Mouse (Mus musculus): ENCODE results near the gene Stat6. TPM values are rescaled to one million over a fixed set of nuclear protein-coding genes. Genes with fewer than 3 reads are reported as not detected.
A peak's percentile ranks its signal among the peaks of the same experiment; 100 is the strongest.

Stat6 gene
- polyA plus RNA-seq, 1 experiment from 2014 or later: 5.4 TPM

DNA sequence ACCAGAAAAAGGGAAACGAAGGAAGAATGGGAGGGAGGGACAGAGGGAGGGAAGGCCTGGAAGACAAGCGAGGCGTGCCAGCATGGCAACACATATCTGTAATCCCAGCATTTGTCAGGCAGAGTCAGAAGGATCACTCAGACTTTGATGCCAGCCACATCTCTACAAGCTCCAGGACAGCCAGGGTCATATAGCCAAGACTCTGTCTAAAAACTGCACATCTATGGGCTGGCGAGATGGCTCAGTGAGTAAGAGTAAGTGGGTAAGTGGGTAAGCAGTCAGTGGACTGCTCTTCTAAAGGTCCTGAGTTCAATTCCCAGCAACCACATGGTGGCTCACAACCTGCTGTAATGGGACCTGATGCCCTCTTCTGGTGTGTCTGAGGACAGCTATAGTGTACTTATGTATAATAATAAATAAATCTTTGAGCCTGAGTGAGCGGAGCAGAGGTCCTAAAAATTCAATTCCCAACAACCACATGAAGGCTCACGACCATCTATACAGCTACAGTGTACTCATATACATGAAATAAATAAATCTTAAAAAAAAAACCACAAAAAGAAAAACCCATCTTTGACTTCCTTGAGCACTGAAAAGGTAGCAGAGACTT is 31.4 kb downstream of the Stat6 start:
- Histone ChIP-seq H3K9ac (ENCODE audit: low read depth, low read length) (no peak overlapping the region), H3K9me3 (replicated peaks; ENCODE audit: control insufficient read depth, low read length, poor library complexity, severe bottlenecking) (no peaks in the 10 kb centered on the region), H3K27me3 (ENCODE audit: control insufficient read depth, insufficient read depth, low read depth, low read length) (peaks cover 3% of the 10 kb centered on the region), H3K36me3 (ENCODE audit: control insufficient read depth, insufficient read depth, low read length) (no peaks in the 10 kb centered on the region), H3K4me2 (ENCODE audit: low read length) (no peak overlapping the region), H3K4me3 (ENCODE audit: low read depth, low read length) (no peak overlapping the region), H3K27ac (ENCODE audit: low read length) (no peak overlapping the region), H3K4me1 (ENCODE audit: control insufficient read depth, insufficient read depth, low read length) (peaks cover 12% of the 10 kb centered on the region)
- WGBS: 94% methylated on average over 6 of the region's 6 CpGs
- no peak for ATAC-seq

DNA sequence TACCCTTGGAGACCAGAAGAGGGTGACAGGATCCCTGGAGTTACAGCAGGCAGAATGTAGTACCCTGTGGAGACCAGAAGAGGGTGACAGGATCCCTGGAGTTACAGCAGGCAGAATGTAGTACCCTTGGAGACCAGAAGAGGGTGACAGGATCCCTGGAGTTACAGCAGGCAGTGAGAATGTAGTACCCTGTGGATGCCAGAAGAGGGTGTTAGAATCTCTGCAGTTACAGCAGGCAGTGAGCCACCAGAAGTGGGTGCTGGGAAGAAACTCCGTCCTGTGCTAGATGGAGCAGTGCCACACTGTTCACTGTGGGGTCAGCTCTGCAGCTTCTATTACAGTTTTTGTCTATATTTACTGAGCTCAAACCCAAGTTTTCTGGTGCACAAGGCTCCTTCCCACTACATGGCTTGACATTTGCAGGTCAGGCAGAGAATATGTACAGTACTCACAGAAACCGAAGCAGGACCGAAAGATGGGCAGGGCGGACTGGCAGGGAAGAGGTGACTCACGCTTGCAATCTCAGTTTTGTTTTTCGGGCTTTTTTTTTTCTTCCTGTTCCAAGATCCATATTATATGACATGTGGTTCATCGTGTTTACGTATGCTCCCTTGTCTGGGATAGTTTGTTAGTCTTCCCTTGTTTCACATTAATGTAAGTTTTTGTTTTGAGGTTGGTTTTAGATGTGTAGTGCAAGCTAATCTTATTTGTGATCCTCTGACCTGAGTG is 32.2 kb downstream of the Stat6 start:
- ATAC-seq: no peak
- no peaks in the 10 kb centered on the region for H3K9me3 ChIP-seq (replicated peaks; ENCODE audit: control insufficient read depth, low read length, poor library complexity, severe bottlenecking)
- H3K27me3 ChIP-seq (ENCODE audit: control insufficient read depth, insufficient read depth, low read depth, low read length): no peaks in the 10 kb centered on the region
- H3K27ac ChIP-seq (ENCODE audit: low read length): peak overlapping the region; percentile 22; the same call in 1 of the 2 replicates
- H3K4me2 ChIP-seq (ENCODE audit: low read length): no peak overlapping the region
- no peaks in the 10 kb centered on the region for H3K36me3 ChIP-seq (ENCODE audit: control insufficient read depth, insufficient read depth, low read length)
- peaks cover 12% of the 10 kb centered on the region for H3K4me1 ChIP-seq (ENCODE audit: control insufficient read depth, insufficient read depth, low read length)
- H3K4me3 ChIP-seq (ENCODE audit: low read depth, low read length): no peak overlapping the region
- WGBS: 85% methylated on average over 8 of the region's 8 CpGs
- no peak overlapping the region for H3K9ac ChIP-seq (ENCODE audit: low read depth, low read length)

DNA sequence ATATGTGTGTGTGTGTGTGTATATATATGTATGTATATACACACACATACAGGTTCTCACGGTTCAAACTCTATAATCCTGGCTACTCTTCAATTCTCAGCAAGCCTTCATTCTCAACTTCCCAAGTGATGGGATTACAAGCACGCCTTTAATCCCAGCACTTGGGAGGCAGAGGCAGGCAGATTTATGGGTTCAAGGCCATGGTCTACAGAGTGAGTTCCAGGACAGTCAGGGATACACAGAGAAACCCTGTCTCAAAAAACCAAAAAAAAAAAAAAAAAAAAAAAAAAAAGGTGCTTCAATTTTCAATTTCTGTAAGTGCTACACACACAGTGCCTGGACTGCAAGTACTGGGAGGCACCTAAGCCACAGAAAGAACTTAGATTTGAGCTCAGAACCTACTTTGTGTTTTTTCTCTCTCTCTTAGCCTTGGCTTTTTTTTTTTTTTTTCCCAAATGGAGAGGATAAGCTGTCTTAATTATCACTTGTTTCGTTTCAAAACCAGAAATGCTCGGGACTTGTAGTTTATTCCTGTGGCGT is 33.1 kb downstream of the Stat6 start:
- peak overlapping the region; percentile 60 for H3K4me2 ChIP-seq (ENCODE audit: low read length)
- H3K27ac ChIP-seq (ENCODE audit: low read length): peak overlapping the region; percentile 53; the same call in 1 of the 2 replicates
- ATAC-seq: no peak
- H3K4me3 ChIP-seq (ENCODE audit: low read depth, low read length): peak overlapping the region; percentile 84
- peak overlapping the region; percentile 56; the same call in 1 of the 2 replicates for H3K9ac ChIP-seq (ENCODE audit: low read depth, low read length)
- H3K27me3 ChIP-seq (ENCODE audit: control insufficient read depth, insufficient read depth, low read depth, low read length): no peaks in the 10 kb centered on the region
- no peaks in the 10 kb centered on the region for H3K36me3 ChIP-seq (ENCODE audit: control insufficient read depth, insufficient read depth, low read length)
- 49% methylated on average over 5 of the region's 5 CpGs for WGBS
- no peaks in the 10 kb centered on the region for H3K9me3 ChIP-seq (replicated peaks; ENCODE audit: control insufficient read depth, low read length, poor library complexity, severe bottlenecking)
- peaks cover 12% of the 10 kb centered on the region for H3K4me1 ChIP-seq (ENCODE audit: control insufficient read depth, insufficient read depth, low read length)

DNA sequence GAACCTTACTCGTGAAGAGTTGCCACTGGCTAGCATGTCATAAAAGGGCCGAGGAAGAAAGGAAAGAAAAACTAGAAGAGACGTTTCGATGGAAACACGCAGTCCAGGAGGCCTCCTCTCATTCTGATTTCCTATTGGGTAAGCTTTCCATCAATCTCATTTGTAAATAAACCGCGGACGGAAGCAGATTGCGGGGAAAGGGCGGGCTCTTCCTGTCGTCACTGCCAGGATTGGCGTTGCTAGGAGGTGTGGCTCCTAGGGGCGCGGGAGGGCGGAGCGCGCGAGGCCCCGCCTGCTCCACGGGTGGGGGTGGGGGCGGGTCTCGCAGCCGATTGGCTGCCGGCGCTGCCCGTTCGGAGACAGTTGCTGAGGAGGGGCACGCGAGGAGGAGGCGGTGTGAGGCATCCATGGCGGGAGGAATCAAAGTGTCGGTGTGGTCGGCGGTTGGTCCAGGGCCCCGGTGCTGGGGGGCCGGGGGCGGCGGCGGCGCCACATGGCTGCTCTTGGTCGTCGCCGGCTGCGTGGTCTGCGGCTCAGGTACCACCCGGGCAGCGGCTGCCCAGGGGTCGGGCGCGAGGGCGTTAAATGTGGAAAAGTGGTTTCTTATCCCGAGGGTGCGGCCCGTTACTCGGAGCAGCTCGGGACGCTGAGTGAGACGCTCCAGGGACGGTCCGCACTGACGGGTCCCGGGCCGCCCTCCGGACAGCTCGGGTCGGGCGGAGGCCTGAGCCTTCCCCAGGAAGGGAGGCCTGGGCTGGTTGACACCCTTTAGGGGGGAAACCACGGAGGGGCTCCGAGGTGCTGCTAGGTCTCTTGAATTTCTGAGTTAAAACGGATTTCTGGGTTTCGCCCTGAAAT is 34.1 kb downstream of the Stat6 start:
- under 1% methylated on average over 70 of the region's 71 CpGs for WGBS

DNA sequence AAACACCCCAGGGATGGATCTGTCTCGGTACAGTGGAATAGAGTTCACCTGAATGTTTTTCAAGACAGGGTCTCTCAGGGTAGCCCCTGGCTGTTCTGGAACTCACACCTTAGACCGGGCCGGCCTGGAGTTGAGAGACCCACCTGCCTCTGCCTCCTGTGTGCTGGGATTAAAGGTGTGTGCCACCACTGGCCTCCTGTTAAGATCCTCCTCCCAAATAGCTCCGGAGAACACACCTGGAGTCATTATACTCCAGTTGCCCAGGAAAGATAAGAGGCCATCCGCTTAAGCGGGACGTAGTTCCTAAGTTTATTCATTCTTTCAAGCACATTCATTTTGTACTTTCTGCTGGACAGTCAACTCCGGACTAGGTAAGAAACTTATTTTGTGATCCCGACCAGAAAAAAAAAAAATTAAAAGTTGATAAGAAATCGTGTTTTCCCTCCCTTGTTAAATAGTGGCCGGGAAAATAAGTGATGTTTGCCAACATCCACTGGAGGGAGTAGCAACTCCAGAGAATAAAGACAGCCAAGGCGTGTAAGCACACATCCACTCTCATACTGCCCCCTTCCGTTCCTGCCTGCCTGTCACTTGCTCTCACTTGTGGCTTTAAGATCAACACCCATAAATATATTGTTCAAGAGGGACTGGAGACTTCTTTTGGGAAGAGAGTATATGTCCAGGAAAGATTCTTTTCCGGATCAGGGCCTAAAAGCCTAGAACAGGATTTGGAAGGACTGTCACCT is 35.0 kb downstream of the Stat6 start:
- H3K4me1 ChIP-seq (ENCODE audit: control insufficient read depth, insufficient read depth, low read length): peaks cover 12% of the 10 kb centered on the region
- no peaks in the 10 kb centered on the region for H3K27me3 ChIP-seq (ENCODE audit: control insufficient read depth, insufficient read depth, low read depth, low read length)
- peak overlapping the region; percentile 99 for H3K4me2 ChIP-seq (ENCODE audit: low read length)
- peak overlapping the region; percentile 84 for H3K4me3 ChIP-seq (ENCODE audit: low read depth, low read length)
- 13% methylated on average over 14 of the region's 14 CpGs for WGBS
- H3K27ac ChIP-seq (ENCODE audit: low read length): no peak overlapping the region
- H3K36me3 ChIP-seq (ENCODE audit: control insufficient read depth, insufficient read depth, low read length): no peaks in the 10 kb centered on the region
- peak; percentile 18; the same call in 1 of the 2 replicates for ATAC-seq
- H3K9me3 ChIP-seq (replicated peaks; ENCODE audit: control insufficient read depth, low read length, poor library complexity, severe bottlenecking): no peaks in the 10 kb centered on the region
- H3K9ac ChIP-seq (ENCODE audit: low read depth, low read length): peak overlapping the region; percentile 79

More for the DNA sequence above, 34.1 kb downstream of the Stat6 start:
- Histone ChIP-seq H3K4me2 (ENCODE audit: low read length) (peak overlapping the region; percentile 99), H3K4me1 (ENCODE audit: control insufficient read depth, insufficient read depth, low read length) (peaks cover 12% of the 10 kb centered on the region), H3K36me3 (ENCODE audit: control insufficient read depth, insufficient read depth, low read length) (no peaks in the 10 kb centered on the region), H3K9ac (ENCODE audit: low read depth, low read length) (peak overlapping the region; percentile 79), H3K4me3 (ENCODE audit: low read depth, low read length) (peak overlapping the region; percentile 84), H3K9me3 (replicated peaks; ENCODE audit: control insufficient read depth, low read length, poor library complexity, severe bottlenecking) (no peaks in the 10 kb centered on the region), H3K27me3 (ENCODE audit: control insufficient read depth, insufficient read depth, low read depth, low read length) (no peaks in the 10 kb centered on the region), H3K27ac (ENCODE audit: low read length) (peak overlapping the region; percentile 53)
- ATAC-seq: peak; percentile 97

DNA sequence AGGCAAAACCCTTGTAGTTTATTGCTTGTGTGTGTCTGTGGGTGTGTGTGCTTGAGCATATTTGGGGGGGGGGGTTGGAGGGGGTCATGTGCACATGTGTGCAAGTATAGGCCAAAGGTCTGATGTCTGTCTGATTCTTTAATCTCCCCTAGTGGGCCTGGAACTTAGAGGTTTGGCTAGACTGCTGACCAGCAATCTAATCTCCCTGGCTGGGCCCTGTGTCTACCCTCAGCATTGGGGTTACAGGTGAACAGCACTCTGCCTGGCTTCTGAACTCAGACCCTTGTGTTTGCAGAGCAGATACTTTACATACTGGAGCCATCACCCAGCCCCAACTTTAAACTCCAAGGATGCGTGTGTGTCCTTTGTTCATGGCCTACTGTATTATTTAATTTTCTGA is 36.4 kb downstream of the Stat6 start:
- ATAC-seq: no peak
- Histone ChIP-seq H3K27ac (ENCODE audit: low read length) (no peak overlapping the region), H3K27me3 (ENCODE audit: control insufficient read depth, insufficient read depth, low read depth, low read length) (no peaks in the 10 kb centered on the region), H3K36me3 (ENCODE audit: control insufficient read depth, insufficient read depth, low read length) (no peaks in the 10 kb centered on the region), H3K4me3 (ENCODE audit: low read depth, low read length) (no peak overlapping the region), H3K4me1 (ENCODE audit: control insufficient read depth, insufficient read depth, low read length) (peaks cover 12% of the 10 kb centered on the region), H3K9ac (ENCODE audit: low read depth, low read length) (no peak overlapping the region), H3K4me2 (ENCODE audit: low read length) (no peak overlapping the region), H3K9me3 (replicated peaks; ENCODE audit: control insufficient read depth, low read length, poor library complexity, severe bottlenecking) (no peaks in the 10 kb centered on the region)
- WGBS: 90% methylated on average over 1 of the region's 1 CpGs

DNA sequence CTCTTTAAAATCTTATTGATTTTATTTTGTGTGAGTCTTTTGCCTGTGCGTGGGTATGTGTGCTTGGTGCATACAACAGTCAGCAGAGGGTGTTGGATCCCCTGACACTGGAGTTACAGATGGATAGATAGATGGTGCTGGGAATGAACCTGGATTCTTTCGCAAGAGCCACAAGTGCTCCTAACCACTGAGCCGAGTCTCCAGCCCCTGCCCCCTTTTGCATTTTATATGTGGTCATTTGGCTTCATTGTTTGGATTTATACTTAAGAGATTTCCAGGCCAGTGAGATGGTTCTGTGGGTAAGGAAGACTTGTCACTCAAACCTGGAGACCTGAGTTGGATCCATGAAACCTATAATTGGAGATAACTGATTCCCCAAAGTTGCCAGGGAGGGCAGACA is 37.1 kb downstream of the Stat6 start:
- H3K9ac ChIP-seq (ENCODE audit: low read depth, low read length): no peak overlapping the region
- 92% methylated on average over 3 of the region's 3 CpGs for WGBS
- no peak overlapping the region for H3K27ac ChIP-seq (ENCODE audit: low read length)
- no peak overlapping the region for H3K4me3 ChIP-seq (ENCODE audit: low read depth, low read length)
- H3K27me3 ChIP-seq (ENCODE audit: control insufficient read depth, insufficient read depth, low read depth, low read length): no peaks in the 10 kb centered on the region
- H3K4me1 ChIP-seq (ENCODE audit: control insufficient read depth, insufficient read depth, low read length): peaks cover 12% of the 10 kb centered on the region
- no peak for ATAC-seq
- H3K36me3 ChIP-seq (ENCODE audit: control insufficient read depth, insufficient read depth, low read length): no peaks in the 10 kb centered on the region
- no peak overlapping the region for H3K4me2 ChIP-seq (ENCODE audit: low read length)
- no peaks in the 10 kb centered on the region for H3K9me3 ChIP-seq (replicated peaks; ENCODE audit: control insufficient read depth, low read length, poor library complexity, severe bottlenecking)

DNA sequence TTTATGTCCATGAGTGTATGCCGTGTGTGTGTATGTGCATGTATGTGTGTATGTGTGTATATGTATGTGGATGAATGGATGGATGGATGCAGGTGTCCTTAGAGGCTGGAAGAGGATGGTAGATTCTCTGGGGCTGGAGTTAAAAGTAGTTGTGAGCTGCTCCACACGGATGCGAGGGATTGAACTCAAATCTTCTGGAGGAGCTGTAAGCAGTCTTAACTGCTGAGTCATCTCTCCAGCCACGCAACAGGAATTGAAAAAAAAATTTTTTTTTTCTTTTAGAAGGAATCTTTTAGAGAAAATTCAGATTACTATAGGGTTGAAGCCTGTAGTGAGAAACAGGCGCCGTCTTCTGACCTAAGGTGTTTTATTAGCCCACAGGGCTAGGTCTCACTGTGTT is 40.1 kb downstream of the Stat6 start:
- Histone ChIP-seq H3K4me3 (ENCODE audit: low read depth, low read length) (no peak overlapping the region), H3K4me1 (ENCODE audit: control insufficient read depth, insufficient read depth, low read length) (0 out of 2 replicates have a peak, but pooled peaks cover 2% of the 10 kb centered on the region), H3K27ac (ENCODE audit: low read length) (no peak overlapping the region), H3K9ac (ENCODE audit: low read depth, low read length) (no peak overlapping the region), H3K9me3 (replicated peaks; ENCODE audit: control insufficient read depth, low read length, poor library complexity, severe bottlenecking) (no peaks in the 10 kb centered on the region), H3K36me3 (ENCODE audit: control insufficient read depth, insufficient read depth, low read length) (no peaks in the 10 kb centered on the region), H3K4me2 (ENCODE audit: low read length) (no peak overlapping the region), H3K27me3 (ENCODE audit: control insufficient read depth, insufficient read depth, low read depth, low read length) (no peaks in the 10 kb centered on the region)
- ATAC-seq: no peak
- 92% methylated on average over 6 of the region's 6 CpGs for WGBS
